Mouse (Mus musculus) neural tube, embryonic 14.5 days (tissue): ENCODE measurements around the gene Tek. TPM values are rescaled to one million over a fixed set of nuclear protein-coding genes. Genes with fewer than 3 reads are reported as not detected.

Source experiments
- ATAC-seq: fragments of 200-750 bp; cut with Nextera tagmentation; 2 replicates; pipeline ENCODE4 v1.8.0; 2017; ENCODE audit warnings: low read depth, mild to moderate bottlenecking, moderate TSS enrichment, moderate library complexity
- H3K27ac ChIP-seq: fragments of 300-500 bp; sonication (generic); 2 replicates; pipeline ENCODE4 v1.5.1; 2014; ENCODE audit warnings: low read depth, mild to moderate bottlenecking, control low read depth, low read length, moderate library complexity, mixed read lengths
- H3K27me3 ChIP-seq: fragments of 300-500 bp; sonication (generic); 2 replicates; pipeline ENCODE4 v1.6.1; 2014; ENCODE audit warnings: low read length; ENCODE audit not compliant: control insufficient read depth, insufficient read depth
- H3K36me3 ChIP-seq: fragments of 300-500 bp; sonication (generic); 2 replicates; pipeline ENCODE4 v1.6.1; 2014; ENCODE audit warnings: low read length, mixed read lengths; ENCODE audit not compliant: control insufficient read depth, insufficient read depth
- H3K4me1 ChIP-seq: fragments of 300-500 bp; sonication (generic); 2 replicates; pipeline ENCODE4 v1.6.1; 2014; ENCODE audit warnings: low read length; ENCODE audit not compliant: control insufficient read depth, insufficient read depth
- H3K4me2 ChIP-seq: fragments of 300-500 bp; sonication (generic); 2 replicates; pipeline ENCODE4 v1.6.1; 2014; ENCODE audit warnings: mild to moderate bottlenecking, low read depth, low read length, control low read depth
- H3K4me3 ChIP-seq: fragments of 300-500 bp; sonication (generic); 2 replicates; pipeline ENCODE4 v1.5.1; 2014; ENCODE audit warnings: low read depth, low read length, control low read depth, mixed read lengths
- H3K9ac ChIP-seq: fragments of 300-500 bp; sonication (generic); replicated peaks from 2 replicates; pipeline ENCODE4 v1.6.1; 2014; ENCODE audit warnings: low read depth, mild to moderate bottlenecking, control low read depth, low read length, mixed read lengths
- H3K9me3 ChIP-seq: fragments of 300-500 bp; sonication (generic); 2 replicates; pipeline ENCODE4 v1.6.1; 2016; ENCODE audit warnings: low read length; ENCODE audit not compliant: control insufficient read depth
- WGBS: fragments of 180-500 bp; shearing (Covaris S2); extraction: QIAGEN DNeasy Blood & Tissue Kit; methylation state at CpG from one replicate; pipeline ENCODE4 v1.1.7; 2014; 5-methylcytosine and 5-hydroxymethylcytosine counted together
- polyA plus RNA-seq: library from polyadenylated mRNA; unstranded; fragments of >200 nt; fragmentation: Nextera tagmentation; extraction: Ambion mirVana; gene quantifications from 2 replicates; pipeline ENCODE4 v1.2.1, GENCODE M21; 2014

Gene Tek
- polyA plus RNA-seq, 1 experiment from 2014 or later, result 5.1 TPM

GRCm38 (mm10) chr4:94725799-94726198, 13.3 kb upstream of the Tek start:
- Histone ChIP-seq H3K4me3 (no peak overlapping the region), H3K9ac (no peak overlapping the region), H3K27me3 (no peaks in the 10 kb centered on the region), H3K9me3 (no peaks in the 10 kb centered on the region), H3K27ac (no peak overlapping the region), H3K4me2 (no peak overlapping the region), H3K4me1 (no peaks in the 10 kb centered on the region), H3K36me3 (no peaks in the 10 kb centered on the region)
- 68% methylated on average over 4 of the region's 4 CpGs for WGBS
- no peak for ATAC-seq

DNA sequence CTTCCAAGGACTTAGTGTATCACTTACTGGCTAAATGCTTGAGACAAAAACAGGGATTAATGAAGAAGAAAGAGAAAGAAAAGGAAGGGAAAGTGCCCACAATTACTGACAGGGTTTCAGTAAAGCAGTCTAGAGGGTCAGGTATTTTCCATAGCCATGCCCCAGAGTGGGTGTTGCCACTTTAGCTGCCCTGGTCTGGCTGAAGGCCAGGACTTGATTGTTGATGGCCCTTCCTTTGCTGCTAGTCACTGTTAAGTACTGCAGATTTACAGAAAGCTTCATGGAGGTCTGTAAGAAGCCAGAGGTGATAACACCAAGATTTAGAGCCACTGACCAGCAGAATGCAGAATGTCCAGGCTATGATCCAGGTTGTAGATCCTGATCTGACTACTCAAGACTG, 6.4 kb upstream of the Tek start:
- H3K4me3 ChIP-seq, result no peak overlapping the region
- no peaks in the 10 kb centered on the region for H3K9me3 ChIP-seq
- H3K9ac ChIP-seq, result no peak overlapping the region
- ATAC-seq, result no peak
- H3K27ac ChIP-seq, result no peak overlapping the region
- no peak overlapping the region for H3K4me2 ChIP-seq
- no peaks in the 10 kb centered on the region for H3K27me3 ChIP-seq
- H3K36me3 ChIP-seq, result no peaks in the 10 kb centered on the region
- no peaks in the 10 kb centered on the region for H3K4me1 ChIP-seq

DNA sequence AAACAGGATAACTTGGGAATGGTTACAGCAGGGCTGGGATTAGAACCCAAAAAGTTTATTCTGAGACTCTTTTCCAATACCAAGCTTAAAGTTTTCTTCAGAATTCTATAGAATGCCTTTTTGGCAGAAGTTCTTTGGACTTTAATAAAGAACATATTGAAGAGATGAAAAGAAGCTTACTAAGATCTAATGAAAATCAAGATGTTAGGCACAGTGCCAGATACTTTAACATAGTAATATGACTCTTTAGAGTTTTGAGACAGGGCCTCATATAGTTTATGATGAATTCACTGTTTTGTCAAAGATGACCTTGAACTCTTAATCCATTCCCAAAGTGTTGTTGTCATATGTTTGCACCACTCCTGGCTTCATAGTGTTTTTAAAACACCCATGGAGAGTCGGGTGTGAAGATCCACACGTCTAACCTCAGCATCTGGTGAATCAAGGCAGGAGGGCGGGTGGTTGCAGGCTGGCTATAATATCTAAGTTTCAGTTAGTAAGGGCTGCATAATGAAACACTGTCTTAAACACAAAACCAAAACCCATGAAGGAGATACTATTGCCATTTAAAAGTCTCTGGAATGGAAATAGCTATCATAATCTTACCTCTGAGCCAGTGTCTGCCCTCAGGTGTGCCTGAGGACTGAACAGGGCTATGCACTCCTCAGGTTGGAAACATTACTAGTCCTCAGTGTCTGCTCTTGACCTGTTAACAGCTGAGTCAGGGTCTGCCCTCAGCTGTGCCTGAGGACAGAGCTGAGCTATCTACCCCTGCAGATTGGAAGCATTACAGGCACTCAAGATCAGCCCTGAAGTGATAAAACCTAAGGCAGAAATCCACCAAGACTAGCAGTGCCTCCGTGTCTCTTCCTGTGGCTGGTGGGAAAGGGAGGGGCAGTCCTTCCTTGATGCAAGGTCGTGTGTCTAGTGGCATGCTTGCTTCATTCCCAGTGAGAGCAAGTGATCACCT, 1.5 kb upstream of the Tek start:
- H3K9ac ChIP-seq, result no peak overlapping the region
- H3K4me2 ChIP-seq, result no peak overlapping the region
- no peak overlapping the region for H3K27ac ChIP-seq
- WGBS, result 73% methylated on average over 5 of the region's 5 CpGs
- no peak for ATAC-seq
- no peaks in the 10 kb centered on the region for H3K4me1 ChIP-seq
- no peak overlapping the region for H3K4me3 ChIP-seq
- H3K36me3 ChIP-seq, result no peaks in the 10 kb centered on the region
- H3K27me3 ChIP-seq, result no peaks in the 10 kb centered on the region
- H3K9me3 ChIP-seq, result no peaks in the 10 kb centered on the region

GRCm38 (mm10) chr4:94741824-94742223, 2.7 kb downstream of the Tek start:
- Histone ChIP-seq H3K4me1 (no peaks in the 10 kb centered on the region), H3K36me3 (no peaks in the 10 kb centered on the region), H3K4me2 (no peak overlapping the region), H3K27ac (no peak overlapping the region), H3K9ac (no peak overlapping the region), H3K27me3 (no peaks in the 10 kb centered on the region), H3K4me3 (no peak overlapping the region), H3K9me3 (no peaks in the 10 kb centered on the region)
- no peak for ATAC-seq
- WGBS, result 76% methylated on average over 1 of the region's 1 CpGs

GRCm38 (mm10) chr4:94745749-94746148, 6.7 kb downstream of the Tek start:
- H3K9ac ChIP-seq, result no peak overlapping the region
- no peak overlapping the region for H3K4me2 ChIP-seq
- no peaks in the 10 kb centered on the region for H3K4me1 ChIP-seq
- H3K27me3 ChIP-seq, result no peaks in the 10 kb centered on the region
- H3K4me3 ChIP-seq, result no peak overlapping the region
- no peaks in the 10 kb centered on the region for H3K9me3 ChIP-seq
- ATAC-seq, result no peak
- no peaks in the 10 kb centered on the region for H3K36me3 ChIP-seq
- 83% methylated on average over 3 of the region's 3 CpGs for WGBS
- H3K27ac ChIP-seq, result no peak overlapping the region

GRCm38 (mm10) chr4:94746387-94746811, 7.3 kb downstream of the Tek start:
- H3K4me1 ChIP-seq, result no peaks in the 10 kb centered on the region
- 60% methylated on average over 7 of the region's 7 CpGs for WGBS
- no peaks in the 10 kb centered on the region for H3K9me3 ChIP-seq
- no peak overlapping the region for H3K9ac ChIP-seq
- no peak; the same call in 1 of the 2 replicates for ATAC-seq
- no peaks in the 10 kb centered on the region for H3K36me3 ChIP-seq
- H3K4me2 ChIP-seq, result no peak overlapping the region
- H3K27ac ChIP-seq, result no peak overlapping the region
- H3K4me3 ChIP-seq, result no peak overlapping the region
- no peaks in the 10 kb centered on the region for H3K27me3 ChIP-seq

DNA sequence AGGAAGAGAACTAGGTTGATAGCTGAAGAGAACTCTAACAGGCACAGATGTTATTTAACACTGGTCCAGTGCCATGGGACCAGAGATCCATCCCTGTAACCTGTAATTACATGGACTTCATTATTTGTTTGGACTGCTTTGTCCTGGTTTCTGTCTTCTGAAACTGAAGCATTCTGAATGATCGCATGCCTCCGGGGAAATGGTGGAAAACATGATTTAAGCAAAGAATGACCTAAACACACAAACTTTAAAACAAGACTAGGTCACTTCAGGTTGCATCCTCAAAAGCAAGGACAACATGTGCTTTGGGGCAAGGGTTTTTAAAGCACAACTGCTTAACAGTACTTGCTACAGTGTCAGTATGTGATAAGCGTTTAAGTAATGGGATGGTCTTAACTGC, 8.2 kb downstream of the Tek start:
- Histone ChIP-seq H3K27ac (no peak overlapping the region), H3K4me3 (no peak overlapping the region), H3K36me3 (no peaks in the 10 kb centered on the region), H3K9me3 (no peaks in the 10 kb centered on the region), H3K27me3 (no peaks in the 10 kb centered on the region), H3K9ac (no peak overlapping the region), H3K4me1 (no peaks in the 10 kb centered on the region), H3K4me2 (no peak overlapping the region)
- WGBS, result 92% methylated on average over 3 of the region's 3 CpGs
- ATAC-seq, result no peak

- H3K4me1 ChIP-seq, result no peaks in the 10 kb centered on the region
- no peak overlapping the region for H3K4me3 ChIP-seq
- H3K27ac ChIP-seq, result no peak overlapping the region
- no peaks in the 10 kb centered on the region for H3K36me3 ChIP-seq
- H3K4me2 ChIP-seq, result no peak overlapping the region
- H3K9me3 ChIP-seq, result no peaks in the 10 kb centered on the region
- WGBS, result 23% methylated on average over 9 of the region's 9 CpGs
- H3K9ac ChIP-seq, result no peak overlapping the region
- peak; percentile 79 for ATAC-seq
- no peaks in the 10 kb centered on the region for H3K27me3 ChIP-seq
These were observed 13.4 kb downstream of the Tek start for GRCm38 (mm10) chr4:94752512-94752911.

DNA sequence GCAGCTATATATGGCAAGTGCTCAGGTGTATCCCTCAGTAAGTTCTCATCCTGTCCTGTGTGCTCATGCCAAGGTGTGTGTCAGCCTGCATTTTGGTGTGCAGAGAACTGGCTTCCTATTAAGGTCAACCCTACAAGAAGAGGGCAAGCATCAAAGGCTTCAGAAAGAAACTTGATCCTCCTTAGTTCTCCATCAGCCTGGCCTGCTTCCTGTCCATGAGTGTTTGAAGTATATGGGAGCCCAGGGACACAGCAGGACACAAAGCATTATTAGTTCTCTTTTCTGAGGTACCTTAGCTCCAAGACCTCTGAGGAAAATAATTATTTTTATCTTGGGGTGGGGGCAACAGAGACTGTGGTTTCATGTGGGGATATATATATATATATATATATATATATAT, 26.1 kb downstream of the Tek start:
- Histone ChIP-seq H3K36me3 (no peaks in the 10 kb centered on the region), H3K4me3 (no peak overlapping the region), H3K4me1 (no peaks in the 10 kb centered on the region), H3K27me3 (no peaks in the 10 kb centered on the region), H3K27ac (no peak overlapping the region), H3K9ac (no peak overlapping the region), H3K4me2 (no peak overlapping the region), H3K9me3 (no peaks in the 10 kb centered on the region)
- no peak for ATAC-seq
